Comparison of ENCODE assay signal across 8 mouse cellular contexts in the genomic region with DNA sequence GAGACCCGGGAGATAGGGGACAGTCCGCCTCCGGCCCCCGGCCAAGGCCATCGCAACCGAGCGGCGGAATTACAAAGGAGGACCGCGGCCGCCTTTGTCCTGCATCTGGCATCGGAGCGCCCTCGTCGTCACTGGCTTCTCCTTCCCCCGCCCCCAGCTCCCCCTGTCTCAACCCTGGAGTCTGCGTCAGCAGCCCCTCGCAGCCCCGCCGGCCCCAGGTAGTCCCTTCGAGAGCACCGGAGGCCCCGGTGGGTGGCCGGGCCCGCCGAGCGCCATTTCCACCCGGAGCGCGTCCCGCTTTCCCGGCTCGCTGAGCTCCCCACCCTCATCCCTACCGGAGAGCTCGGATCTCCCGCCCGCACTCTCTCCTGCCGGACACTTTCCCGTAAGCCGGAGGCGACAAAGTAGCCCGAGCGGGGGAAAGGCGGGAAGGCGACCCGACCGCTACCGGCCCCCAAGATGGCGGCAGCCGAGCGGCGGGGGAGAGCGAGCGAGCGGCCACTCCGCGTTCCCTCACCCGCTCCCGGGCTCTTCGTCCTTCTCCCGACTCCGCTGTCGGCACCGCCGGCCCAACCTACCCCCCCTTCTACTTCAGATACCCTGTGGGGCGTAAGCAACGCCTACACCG. TPM values are rescaled to one million over a fixed set of nuclear protein-coding genes. Genes with fewer than 3 reads are reported as not detected.
A peak's percentile ranks its signal among the peaks of the same experiment; 100 is the strongest.
DNase-seq lines count a peak whose midpoint lies in the region; ATAC-seq lines count a peak whose summit lies in the region.

No protein-coding gene starts in this region.

- H3K4me1 ChIP-seq in hindbrain, embryonic 15.5 days (replicated peaks), result peaks cover 61% of the 10 kb centered on the region

- peak overlapping the region; percentile 99 for H3K27ac ChIP-seq in hindbrain, embryonic 15.5 days (replicated peaks)

- peak overlapping the region; percentile 59 for H3K4me2 ChIP-seq in hindbrain, embryonic 15.5 days

- no peaks in the 10 kb centered on the region for H3K9me3 ChIP-seq in hindbrain, embryonic 15.5 days

- H3K9ac ChIP-seq in hindbrain, embryonic 15.5 days, result peak overlapping the region; percentile 85

- no peaks in the 10 kb centered on the region for H3K27me3 ChIP-seq in hindbrain, embryonic 15.5 days

- DNase-seq in T-cell, adult 2 months (ENCODE audit: low spot score), result peak; percentile 68
- peak; percentile 80 for DNase-seq in cerebellum, postnatal 14 days
- peak; percentile 61 for DNase-seq in gastrocnemius, adult 18-20 months (ENCODE audit: low spot score)
- peak; percentile 60 to 61 for DNase-seq in left cerebral cortex, postnatal 14 days (ENCODE audit: low spot score in 2 of 2)
- peak; percentile 32 to 52 for DNase-seq in right cerebral cortex, postnatal 36 days (ENCODE audit: low spot score in 2 of 2)

- H3K4me3 ChIP-seq in hindbrain, embryonic 15.5 days, result peak overlapping the region; percentile 86

- under 1% methylated on average over 62 of the region's 68 CpGs for WGBS in hindbrain, embryonic 15.5 days

- ATAC-seq in hindbrain, embryonic 15.5 days (ENCODE audit: low FRiP score, low read depth), result peak; percentile 33
- peak; percentile 8 for ATAC-seq in megakaryocyte progenitor cell, adult 5-6 weeks (replicated peaks; ENCODE audit: poor library complexity)
- ATAC-seq in megakaryocyte-erythroid progenitor cell, adult 5-6 weeks (replicated peaks; ENCODE audit: low FRiP score, low TSS enrichment, poor library complexity, severe bottlenecking), result no peak

- intact Hi-C loops in left cerebral cortex, postnatal 14 days (cut with DNase I), result loop anchor here (10.0 kb wide), 1 partner anchor 92 kb away; no protein-coding TSS in a partner anchor

- H3K36me3 ChIP-seq in hindbrain, embryonic 15.5 days, result no peaks in the 10 kb centered on the region

RNA-seq across cellular contexts. Expression of a gene that starts 0.8 kb away (rescaled TPM):
- total RNA-seq in gastrocnemius, adult 18-20 months (2021), result 10 to 100 TPM; 14.6 to 24.2 TPM
- polyA plus RNA-seq in hindbrain, embryonic 15.5 days (2015; fragmentation: Nextera tagmentation; extraction: Ambion mirVana), result 134 and 141 TPM in 2 replicates
- 10 to 100 TPM; 36.0 to 36.6 TPM for total RNA-seq in left cerebral cortex, postnatal 14 days (2021)
- total RNA-seq in megakaryocyte progenitor cell, adult 5-6 weeks (2015), result 20.2 and 28.5 TPM in 2 replicates
- total RNA-seq in megakaryocyte progenitor cell, adult 5-6 weeks (2017), result 23.9 and 51.9 TPM in 2 replicates
- total RNA-seq in megakaryocyte-erythroid progenitor cell, adult 5-6 weeks (2014; fragmentation: Nextera tagmentation), result 85.2 and 100 TPM in 2 replicates
- 49.2 and 56.4 TPM in 2 replicates for total RNA-seq in megakaryocyte-erythroid progenitor cell, adult 5-6 weeks (2017)

RNA-seq across cellular contexts. Expression of a gene that starts 0.9 kb away (rescaled TPM):
- total RNA-seq in gastrocnemius, adult 18-20 months (2021), result 1 to 10 TPM; 3.4 to 3.7 TPM
- 0.35 and 0.93 TPM in 2 replicates for polyA plus RNA-seq in hindbrain, embryonic 15.5 days (2015; fragmentation: Nextera tagmentation; extraction: Ambion mirVana)
- total RNA-seq in left cerebral cortex, postnatal 14 days (2021), result 1 to 10 TPM; 1.4 to 1.8 TPM
- total RNA-seq in megakaryocyte progenitor cell, adult 5-6 weeks (2015), result 0.66 TPM in 1 of 2 replicates, not detected in the other
- total RNA-seq in megakaryocyte progenitor cell, adult 5-6 weeks (2017), result not detected in 2 replicates
- total RNA-seq in megakaryocyte-erythroid progenitor cell, adult 5-6 weeks (2014; fragmentation: Nextera tagmentation), result 0.42 and 0.92 TPM in 2 replicates
- total RNA-seq in megakaryocyte-erythroid progenitor cell, adult 5-6 weeks (2017), result 0.08 and 0.52 TPM in 2 replicates

RNA-seq across cellular contexts. Expression of a gene that starts 36.7 kb away (rescaled TPM):
- 1 to 10 TPM in 1 of 2 experiments, under 1 TPM in 1; 0.73 to 1.1 TPM for total RNA-seq in gastrocnemius, adult 18-20 months (2021)
- 0.91 and 1.2 TPM in 2 replicates for polyA plus RNA-seq in hindbrain, embryonic 15.5 days (2015; fragmentation: Nextera tagmentation; extraction: Ambion mirVana)
- total RNA-seq in left cerebral cortex, postnatal 14 days (2021), result under 1 TPM in 1 of 2 experiments, not detected in 1; 0.29 TPM
- total RNA-seq in megakaryocyte progenitor cell, adult 5-6 weeks (2015), result 0.27 and 0.32 TPM in 2 replicates
- total RNA-seq in megakaryocyte progenitor cell, adult 5-6 weeks (2017), result 0.17 TPM in 1 of 2 replicates, not detected in the other
- total RNA-seq in megakaryocyte-erythroid progenitor cell, adult 5-6 weeks (2014; fragmentation: Nextera tagmentation), result 0.28 TPM in 1 of 2 replicates, not detected in the other
- total RNA-seq in megakaryocyte-erythroid progenitor cell, adult 5-6 weeks (2017), result 0.61 TPM in 1 of 2 replicates, not detected in the other

RNA-seq across cellular contexts. Expression of a gene that starts 43.2 kb away (rescaled TPM):
- total RNA-seq in gastrocnemius, adult 18-20 months (2021), result 1 to 10 TPM; 4.1 to 4.9 TPM
- 58.5 and 61.9 TPM in 2 replicates for polyA plus RNA-seq in hindbrain, embryonic 15.5 days (2015; fragmentation: Nextera tagmentation; extraction: Ambion mirVana)
- total RNA-seq in left cerebral cortex, postnatal 14 days (2021), result 10 to 100 TPM; 86.1 to 88.7 TPM
- total RNA-seq in megakaryocyte progenitor cell, adult 5-6 weeks (2015), result 5.1 and 5.6 TPM in 2 replicates
- 6.0 and 6.5 TPM in 2 replicates for total RNA-seq in megakaryocyte progenitor cell, adult 5-6 weeks (2017)
- total RNA-seq in megakaryocyte-erythroid progenitor cell, adult 5-6 weeks (2014; fragmentation: Nextera tagmentation), result 4.3 and 15.9 TPM in 2 replicates
- 1.8 and 3.1 TPM in 2 replicates for total RNA-seq in megakaryocyte-erythroid progenitor cell, adult 5-6 weeks (2017)
